Mouse (Mus musculus): ENCODE results near the gene Asap2. TPM values are rescaled to one million over a fixed set of nuclear protein-coding genes. Genes with fewer than 3 reads are reported as not detected.

The Asap2 gene
- polyA plus RNA-seq, 1 experiment from 2014 or later: 6.4 TPM

- Histone ChIP-seq H3K9ac (no peak overlapping the region), H3K4me3 (no peak overlapping the region), H3K4me2 (no peak overlapping the region), H3K27me3 (no peaks in the 10 kb centered on the region), H3K4me1 (no peaks in the 10 kb centered on the region), H3K9me3 (no peaks in the 10 kb centered on the region), H3K27ac (no peak overlapping the region), H3K36me3 (peaks cover 6% of the 10 kb centered on the region; the same call in 1 of the 2 replicates)
- WGBS: 79% methylated on average over 7 of the region's 7 CpGs
- no peak for ATAC-seq (ENCODE audit: insufficient number of reproducible peaks, low FRiP score, low TSS enrichment, low read depth)
These were observed 183.7 kb downstream of the Asap2 start for GRCm38 (mm10) chr12:21173847-21174412.

GRCm38 (mm10) chr12:21176399-21176798, 186.1 kb downstream of the Asap2 start:
- Histone ChIP-seq H3K4me3 (no peak overlapping the region), H3K27me3 (no peaks in the 10 kb centered on the region), H3K9me3 (no peaks in the 10 kb centered on the region), H3K4me2 (no peak overlapping the region), H3K27ac (no peak overlapping the region), H3K4me1 (no peaks in the 10 kb centered on the region), H3K9ac (no peak overlapping the region), H3K36me3 (no peaks in the 10 kb centered on the region)
- WGBS: 86% methylated on average over 5 of the region's 5 CpGs
- no peak for ATAC-seq (ENCODE audit: insufficient number of reproducible peaks, low FRiP score, low TSS enrichment, low read depth)

- Histone ChIP-seq H3K9ac (no peak overlapping the region), H3K27ac (no peak overlapping the region), H3K4me1 (no peaks in the 10 kb centered on the region), H3K4me2 (no peak overlapping the region), H3K27me3 (no peaks in the 10 kb centered on the region), H3K36me3 (no peaks in the 10 kb centered on the region), H3K9me3 (no peaks in the 10 kb centered on the region), H3K4me3 (no peak overlapping the region)
- no peak for ATAC-seq (ENCODE audit: insufficient number of reproducible peaks, low FRiP score, low TSS enrichment, low read depth)
These were observed 187.0 kb downstream of the Asap2 start for GRCm38 (mm10) chr12:21177123-21177698.

GRCm38 (mm10) chr12:21180091-21180490, 189.8 kb downstream of the Asap2 start:
- Histone ChIP-seq H3K36me3 (no peaks in the 10 kb centered on the region), H3K9ac (no peak overlapping the region), H3K27me3 (no peaks in the 10 kb centered on the region), H3K4me2 (no peak overlapping the region), H3K4me1 (no peaks in the 10 kb centered on the region), H3K27ac (no peak overlapping the region), H3K9me3 (no peaks in the 10 kb centered on the region), H3K4me3 (no peak overlapping the region)
- ATAC-seq (ENCODE audit: insufficient number of reproducible peaks, low FRiP score, low TSS enrichment, low read depth): no peak
- WGBS: 86% methylated on average over 6 of the region's 6 CpGs

- Histone ChIP-seq H3K9ac (no peak overlapping the region), H3K27ac (no peak overlapping the region), H3K4me1 (no peaks in the 10 kb centered on the region), H3K4me2 (no peak overlapping the region), H3K27me3 (no peaks in the 10 kb centered on the region), H3K4me3 (no peak overlapping the region), H3K36me3 (no peaks in the 10 kb centered on the region), H3K9me3 (no peaks in the 10 kb centered on the region)
- WGBS: 87% methylated on average over 4 of the region's 4 CpGs
- no peak for ATAC-seq (ENCODE audit: insufficient number of reproducible peaks, low FRiP score, low TSS enrichment, low read depth)
These were observed 192.5 kb downstream of the Asap2 start for GRCm38 (mm10) chr12:21182786-21183185.

GRCm38 (mm10) chr12:21183321-21183720, 193.1 kb downstream of the Asap2 start:
- ATAC-seq (ENCODE audit: insufficient number of reproducible peaks, low FRiP score, low TSS enrichment, low read depth): no peak
- Histone ChIP-seq H3K9ac (no peak overlapping the region), H3K36me3 (no peaks in the 10 kb centered on the region), H3K27ac (no peak overlapping the region), H3K9me3 (no peaks in the 10 kb centered on the region), H3K27me3 (no peaks in the 10 kb centered on the region), H3K4me2 (no peak overlapping the region), H3K4me1 (no peaks in the 10 kb centered on the region), H3K4me3 (no peak overlapping the region)
- 79% methylated on average over 6 of the region's 6 CpGs for WGBS

- no peaks in the 10 kb centered on the region for H3K9me3 ChIP-seq
- no peak overlapping the region for H3K4me2 ChIP-seq
- no peak overlapping the region for H3K9ac ChIP-seq
- H3K27ac ChIP-seq: no peak overlapping the region
- no peaks in the 10 kb centered on the region for H3K27me3 ChIP-seq
- ATAC-seq (ENCODE audit: insufficient number of reproducible peaks, low FRiP score, low TSS enrichment, low read depth): no peak
- no peaks in the 10 kb centered on the region for H3K4me1 ChIP-seq
- H3K4me3 ChIP-seq: no peak overlapping the region
- 81% methylated on average over 1 of the region's 1 CpGs for WGBS
- no peaks in the 10 kb centered on the region for H3K36me3 ChIP-seq
These were observed 195.9 kb downstream of the Asap2 start for GRCm38 (mm10) chr12:21186145-21186544.

- WGBS: 67% methylated on average over 4 of the region's 4 CpGs
- no peak overlapping the region for H3K27ac ChIP-seq
- H3K4me3 ChIP-seq: no peak overlapping the region
- no peak overlapping the region for H3K4me2 ChIP-seq
- no peak overlapping the region for H3K9ac ChIP-seq
- no peaks in the 10 kb centered on the region for H3K27me3 ChIP-seq
- ATAC-seq (ENCODE audit: insufficient number of reproducible peaks, low FRiP score, low TSS enrichment, low read depth): no peak
- H3K36me3 ChIP-seq: no peaks in the 10 kb centered on the region
- no peaks in the 10 kb centered on the region for H3K9me3 ChIP-seq
- H3K4me1 ChIP-seq: no peaks in the 10 kb centered on the region
These were observed 198.6 kb downstream of the Asap2 start for GRCm38 (mm10) chr12:21188880-21189279.

GRCm38 (mm10) chr12:21191546-21191945, 201.3 kb downstream of the Asap2 start:
- no peaks in the 10 kb centered on the region for H3K4me1 ChIP-seq
- WGBS: 66% methylated on average over 2 of the region's 2 CpGs
- no peaks in the 10 kb centered on the region for H3K9me3 ChIP-seq

GRCm38 (mm10) chr12:21195497-21195896, 205.2 kb downstream of the Asap2 start:
- 98% methylated on average over 2 of the region's 3 CpGs for WGBS
- Histone ChIP-seq H3K4me1 (no peaks in the 10 kb centered on the region), H3K27ac (no peak overlapping the region), H3K36me3 (no peaks in the 10 kb centered on the region), H3K27me3 (no peaks in the 10 kb centered on the region), H3K4me2 (no peak overlapping the region), H3K9ac (no peak overlapping the region), H3K9me3 (no peaks in the 10 kb centered on the region), H3K4me3 (no peak overlapping the region)
- no peak for ATAC-seq (ENCODE audit: insufficient number of reproducible peaks, low FRiP score, low TSS enrichment, low read depth)

More at GRCm38 (mm10) chr12:21191546-21191945, 201.3 kb downstream of the Asap2 start:
- H3K9ac ChIP-seq: no peak overlapping the region
- H3K27me3 ChIP-seq: no peaks in the 10 kb centered on the region
- ATAC-seq (ENCODE audit: insufficient number of reproducible peaks, low FRiP score, low TSS enrichment, low read depth): no peak
- no peaks in the 10 kb centered on the region for H3K36me3 ChIP-seq
- no peak overlapping the region for H3K4me2 ChIP-seq
- H3K4me3 ChIP-seq: no peak overlapping the region
- no peak overlapping the region for H3K27ac ChIP-seq

GRCm38 (mm10) chr12:21196420-21196819, 206.2 kb downstream of the Asap2 start:
- no peak for ATAC-seq (ENCODE audit: insufficient number of reproducible peaks, low FRiP score, low TSS enrichment, low read depth)
- 78% methylated on average over 4 of the region's 4 CpGs for WGBS

GRCm38 (mm10) chr12:21200613-21201012, 210.4 kb downstream of the Asap2 start:
- Histone ChIP-seq H3K4me2 (no peak overlapping the region), H3K27me3 (no peaks in the 10 kb centered on the region), H3K9ac (no peak overlapping the region), H3K36me3 (no peaks in the 10 kb centered on the region), H3K27ac (no peak overlapping the region), H3K4me3 (no peak overlapping the region), H3K4me1 (peaks cover 11% of the 10 kb centered on the region), H3K9me3 (no peaks in the 10 kb centered on the region)
- no peak for ATAC-seq (ENCODE audit: insufficient number of reproducible peaks, low FRiP score, low TSS enrichment, low read depth)
- 72% methylated on average over 8 of the region's 8 CpGs for WGBS

More at GRCm38 (mm10) chr12:21196420-21196819, 206.2 kb downstream of the Asap2 start:
- Histone ChIP-seq H3K9me3 (no peaks in the 10 kb centered on the region), H3K27me3 (no peaks in the 10 kb centered on the region), H3K9ac (no peak overlapping the region), H3K4me3 (no peak overlapping the region), H3K4me1 (no peaks in the 10 kb centered on the region), H3K4me2 (no peak overlapping the region), H3K27ac (no peak overlapping the region), H3K36me3 (no peaks in the 10 kb centered on the region)

All from limb, embryonic 15.5 days (tissue).